Mouse (Mus musculus) spleen, adult 2 months (tissue): Measurements from ENCODE around the gene Gm4187. TPM values are rescaled to one million over a fixed set of nuclear protein-coding genes. Genes with fewer than 3 reads are reported as not detected.
"Not testable (repeated sequence)": the region's sequence is repeated elsewhere in the genome, so short reads cannot be mapped to it uniquely, and the experiment has no call there.

Experiments
- DNase-seq, 2 experiments: peaks; one replicate each; pipeline versions ENCODE4 v3.0.0 to v3.0.0-alpha.2; 2012 to 2021; ENCODE audit warnings: low spot score in 2 of 2, low read depth in 1 of 2
- H3K27ac ChIP-seq: fragments of 200-500 bp; 2 replicates; pipeline ENCODE4 v1.5.1; 2012; ENCODE audit warnings: low read length, inconsistent platforms; ENCODE audit not compliant: insufficient read depth
- H3K27me3 ChIP-seq: fragments of 200-500 bp; 2 replicates; pipeline ENCODE4 v1.6.1; 2012; ENCODE audit warnings: mild to moderate bottlenecking, moderate library complexity, low read length, inconsistent platforms; ENCODE audit not compliant: control insufficient read depth, insufficient read depth
- H3K36me3 ChIP-seq: fragments of 200-500 bp; 2 replicates; pipeline ENCODE4 v1.6.1; 2012; ENCODE audit warnings: mild to moderate bottlenecking, low read length, inconsistent platforms; ENCODE audit not compliant: control insufficient read depth, insufficient read depth
- H3K4me1 ChIP-seq: fragments of 200-500 bp; 2 replicates; pipeline ENCODE4 v1.6.1; 2011; ENCODE audit warnings: inconsistent platforms; ENCODE audit not compliant: control insufficient read depth, insufficient read depth, insufficient read length
- H3K4me3 ChIP-seq: fragments of 200-500 bp; 2 replicates; pipeline ENCODE4 v1.5.1; 2011; ENCODE audit warnings: mild to moderate bottlenecking, inconsistent platforms; ENCODE audit not compliant: insufficient read depth, insufficient read length; ENCODE audit errors: extremely low read depth
- WGBS: fragments of 180-500 bp; shearing (Covaris S2); methylation state at CpG from one replicate; pipeline ENCODE4 v1.1.7; 2018; 5-methylcytosine and 5-hydroxymethylcytosine counted together
- polyA plus RNA-seq: library from polyadenylated mRNA; depleted of rRNA; stranded (reverse); fragments of >200 nt; gene quantifications from 2 replicates; pipeline ENCODE4 v1.2.3, GENCODE M21; 2012; rRNA removed

Gm4187 gene
- not detected in 2 replicates for polyA plus RNA-seq

GRCm38 (mm10) chr7:22329617-22330016, at the start of gene Gm4187:
Gene Gm4187, minus strand, starts transcription at chr7:22329717.
- H3K4me1 ChIP-seq, H3K4me3 ChIP-seq: not testable (repeated sequence)
- no CpG with 5 or more reads among the region's 2 CpGs for WGBS

GRCm38 (mm10) chr7:22370939-22371338, 41.4 kb upstream of the Gm4187 start, which contains the start of gene Gm8660:
Gene Gm8660, minus strand, starts transcription at chr7:22371039.
- not testable (repeated sequence) for H3K36me3 ChIP-seq, H3K27me3 ChIP-seq, DNase-seq, H3K4me1 ChIP-seq, H3K27ac ChIP-seq, H3K4me3 ChIP-seq
- no CpG with 5 or more reads among the region's 1 CpGs for WGBS

More at GRCm38 (mm10) chr7:22329617-22330016, at the start of gene Gm4187:
- H3K27ac ChIP-seq, H3K36me3 ChIP-seq, H3K27me3 ChIP-seq, DNase-seq: not testable (repeated sequence)

Other genes starting within 250 kb of the Gm4187 start
- not detected in 2 replicates for gene Gm16451, start 211.5 kb downstream of the Gm4187 start, polyA plus RNA-seq
- not detected in 2 replicates for gene Gm10666, start 195.0 kb downstream of the Gm4187 start, polyA plus RNA-seq
- not detected in 2 replicates for gene Vmn1r142, start 165.7 kb downstream of the Gm4187 start, polyA plus RNA-seq
- gene Vmn1r143, start 140.3 kb downstream of the Gm4187 start, polyA plus RNA-seq = not detected in 2 replicates
- not detected in 2 replicates for gene Gm8653, start 128.5 kb downstream of the Gm4187 start, polyA plus RNA-seq
- gene Gm8453, start 100.2 kb downstream of the Gm4187 start, polyA plus RNA-seq = not detected in 2 replicates
- not detected in 2 replicates for gene Gm8660, start 41.3 kb upstream of the Gm4187 start, polyA plus RNA-seq
- gene Vmn1r148, start 83.9 kb upstream of the Gm4187 start, polyA plus RNA-seq = not detected in 2 replicates
- not detected in 2 replicates for gene Vmn1r149, start 108.5 kb upstream of the Gm4187 start, polyA plus RNA-seq
- gene Gm10665, start 134.4 kb upstream of the Gm4187 start, polyA plus RNA-seq = not detected in 2 replicates
- not detected in 2 replicates for gene Vmn1r151, start 170.0 kb upstream of the Gm4187 start, polyA plus RNA-seq
- not detected in 2 replicates for gene Vmn1r152, start 193.2 kb upstream of the Gm4187 start, polyA plus RNA-seq
- gene Gm8677, start 205.2 kb upstream of the Gm4187 start, polyA plus RNA-seq = not detected in 2 replicates
- gene Gm4201, start 235.6 kb upstream of the Gm4187 start, polyA plus RNA-seq = not detected in 2 replicates